Mouse (Mus musculus) midbrain, embryonic 11.5 days (tissue): ENCODE results near the gene AA467197. TPM values are rescaled to one million over a fixed set of nuclear protein-coding genes. Genes with fewer than 3 reads are reported as not detected.
A peak's percentile ranks its signal among the peaks of the same experiment; 100 is the strongest.

Experiments
- ATAC-seq: fragments of 200-750 bp; cut with Nextera tagmentation; 2 replicates; pipeline ENCODE4 v1.8.0; 2017; ENCODE audit warnings: moderate TSS enrichment, moderate library complexity; ENCODE audit not compliant: low FRiP score
- DNase-seq: peaks from one replicate; pipeline ENCODE4 v3.0.0; 2015; ENCODE audit warnings: low spot score; ENCODE audit errors: missing footprints
- H3K27ac ChIP-seq: fragments of 300-500 bp; sonication (generic); 2 replicates; pipeline ENCODE4 v1.5.1; 2014; ENCODE audit warnings: low read depth, low read length
- H3K27me3 ChIP-seq: fragments of 300-500 bp; sonication (generic); 2 replicates; pipeline ENCODE4 v1.6.1; 2014; ENCODE audit warnings: mild to moderate bottlenecking, low read length, moderate library complexity, mixed read lengths; ENCODE audit not compliant: control insufficient read depth, insufficient read depth
- H3K36me3 ChIP-seq: fragments of 300-500 bp; sonication (generic); 2 replicates; pipeline ENCODE4 v1.6.1; 2014; ENCODE audit warnings: mild to moderate bottlenecking, low read length, moderate library complexity, mixed read lengths; ENCODE audit not compliant: control insufficient read depth, insufficient read depth
- H3K4me1 ChIP-seq: fragments of 300-500 bp; sonication (generic); 2 replicates; pipeline ENCODE4 v1.6.1; 2014; ENCODE audit warnings: low read length; ENCODE audit not compliant: control insufficient read depth, insufficient read depth
- H3K4me2 ChIP-seq: fragments of 300-500 bp; sonication (generic); 2 replicates; pipeline ENCODE4 v1.6.1; 2014; ENCODE audit warnings: mild to moderate bottlenecking, moderate library complexity
- H3K4me3 ChIP-seq: fragments of 300-500 bp; sonication (generic); 2 replicates; pipeline ENCODE4 v1.5.1; 2014; ENCODE audit warnings: low read depth, low read length
- H3K9ac ChIP-seq: fragments of 300-500 bp; sonication (generic); 2 replicates; pipeline ENCODE4 v1.6.1; 2014; ENCODE audit warnings: low read length
- H3K9me3 ChIP-seq: fragments of 300-500 bp; sonication (generic); 2 replicates; pipeline ENCODE4 v1.6.1; 2016; ENCODE audit warnings: low read length; ENCODE audit not compliant: control insufficient read depth
- WGBS: fragments of 180-500 bp; shearing (Covaris S2); extraction: QIAGEN DNeasy Blood & Tissue Kit; methylation state at CpG from one replicate; pipeline ENCODE4 v1.1.7; 2014; 5-methylcytosine and 5-hydroxymethylcytosine counted together
- polyA plus RNA-seq: library from polyadenylated mRNA; unstranded; fragments of >200 nt; fragmentation: Nextera tagmentation; extraction: Ambion mirVana; gene quantifications from 2 replicates; pipeline ENCODE4 v1.2.1, GENCODE M21; 2014

Gene AA467197
- polyA plus RNA-seq: 0.25 and 0.44 TPM in 2 replicates

GRCm38 (mm10) chr2:122636686-122637085 is at the start of gene AA467197:
Gene AA467197, plus strand, starts transcription at chr2:122636986.
- peak; percentile 74 for DNase-seq
- Histone ChIP-seq H3K27me3 (peaks cover 7% of the 10 kb centered on the region), H3K4me1 (peaks cover 2% of the 10 kb centered on the region; the same call in 1 of the 2 replicates), H3K4me2 (peak within 1 kb of the TSS; percentile 67), H3K9ac (peak within 1 kb of the TSS; percentile 57), H3K9me3 (no peaks in the 10 kb centered on the region), H3K27ac (no peak within 1 kb of the TSS), H3K4me3 (peak within 1 kb of the TSS; percentile 40), H3K36me3 (peaks cover 6% of the 10 kb centered on the region)
- no peak for ATAC-seq
- 72% methylated on average over 3 of the region's 3 CpGs for WGBS

- no peak for DNase-seq
- Histone ChIP-seq H3K4me2 (no peak overlapping the region), H3K9ac (no peak overlapping the region), H3K36me3 (no peaks in the 10 kb centered on the region), H3K4me3 (no peak overlapping the region), H3K27ac (no peak overlapping the region), H3K9me3 (no peaks in the 10 kb centered on the region), H3K4me1 (no peaks in the 10 kb centered on the region), H3K27me3 (no peaks in the 10 kb centered on the region)
- ATAC-seq: no peak
- WGBS: 85% methylated on average over 8 of the region's 8 CpGs
These were observed 48.8 kb upstream of the AA467197 start for GRCm38 (mm10) chr2:122587861-122588519.

GRCm38 (mm10) chr2:122590351-122590750 is 46.4 kb upstream of the AA467197 start:
- Histone ChIP-seq H3K9ac (no peak overlapping the region), H3K27ac (no peak overlapping the region), H3K4me2 (no peak overlapping the region), H3K27me3 (no peaks in the 10 kb centered on the region), H3K4me3 (no peak overlapping the region), H3K4me1 (no peaks in the 10 kb centered on the region), H3K36me3 (no peaks in the 10 kb centered on the region), H3K9me3 (no peaks in the 10 kb centered on the region)
- WGBS: 63% methylated on average over 1 of the region's 1 CpGs
- DNase-seq: no peak
- ATAC-seq: no peak

GRCm38 (mm10) chr2:122591213-122591612 is 45.6 kb upstream of the AA467197 start:
- Histone ChIP-seq H3K9me3 (no peaks in the 10 kb centered on the region), H3K9ac (no peak overlapping the region), H3K27ac (no peak overlapping the region), H3K4me3 (no peak overlapping the region), H3K36me3 (no peaks in the 10 kb centered on the region), H3K27me3 (no peaks in the 10 kb centered on the region), H3K4me1 (no peaks in the 10 kb centered on the region), H3K4me2 (no peak overlapping the region)
- ATAC-seq (no peak), DNase-seq (no peak)
- WGBS: 72% methylated on average over 2 of the region's 2 CpGs

- Histone ChIP-seq H3K9me3 (no peaks in the 10 kb centered on the region), H3K36me3 (no peaks in the 10 kb centered on the region), H3K9ac (no peak overlapping the region), H3K4me1 (no peaks in the 10 kb centered on the region), H3K4me2 (no peak overlapping the region), H3K4me3 (no peak overlapping the region), H3K27me3 (no peaks in the 10 kb centered on the region), H3K27ac (no peak overlapping the region)
- ATAC-seq: no peak
- DNase-seq: no peak
- 90% methylated on average over 16 of the region's 16 CpGs for WGBS
These were observed 41.3 kb upstream of the AA467197 start for GRCm38 (mm10) chr2:122595461-122595860.

- no peaks in the 10 kb centered on the region for H3K36me3 ChIP-seq
- WGBS: 83% methylated on average over 2 of the region's 2 CpGs
- H3K4me3 ChIP-seq: no peak overlapping the region
- no peaks in the 10 kb centered on the region for H3K4me1 ChIP-seq
- H3K27me3 ChIP-seq: no peaks in the 10 kb centered on the region
- no peak overlapping the region for H3K27ac ChIP-seq
- no peaks in the 10 kb centered on the region for H3K9me3 ChIP-seq
- no peak overlapping the region for H3K9ac ChIP-seq
- ATAC-seq: no peak
- no peak for DNase-seq
- no peak overlapping the region for H3K4me2 ChIP-seq
These were observed 37.0 kb upstream of the AA467197 start for GRCm38 (mm10) chr2:122599736-122600135.

GRCm38 (mm10) chr2:122601354-122601753 is 35.4 kb upstream of the AA467197 start:
- Histone ChIP-seq H3K27ac (no peak overlapping the region), H3K4me1 (no peaks in the 10 kb centered on the region), H3K9ac (no peak overlapping the region), H3K4me2 (no peak overlapping the region), H3K9me3 (no peaks in the 10 kb centered on the region), H3K4me3 (no peak overlapping the region), H3K27me3 (no peaks in the 10 kb centered on the region), H3K36me3 (no peaks in the 10 kb centered on the region)
- DNase-seq (no peak), ATAC-seq (no peak)
- WGBS: 85% methylated on average over 2 of the region's 2 CpGs

- H3K4me2 ChIP-seq: no peak overlapping the region
- no peaks in the 10 kb centered on the region for H3K36me3 ChIP-seq
- ATAC-seq (no peak), DNase-seq (no peak)
- H3K9me3 ChIP-seq: no peaks in the 10 kb centered on the region
- no peaks in the 10 kb centered on the region for H3K4me1 ChIP-seq
- H3K4me3 ChIP-seq: no peak overlapping the region
- WGBS: 80% methylated on average over 5 of the region's 5 CpGs
- H3K9ac ChIP-seq: no peak overlapping the region
- no peaks in the 10 kb centered on the region; the same call in 1 of the 2 replicates for H3K27me3 ChIP-seq
- H3K27ac ChIP-seq: no peak overlapping the region
These were observed 31.0 kb upstream of the AA467197 start for GRCm38 (mm10) chr2:122605829-122606228.

GRCm38 (mm10) chr2:122608820-122609219 is 28.0 kb upstream of the AA467197 start:
- no peaks in the 10 kb centered on the region for H3K4me1 ChIP-seq
- no peak overlapping the region for H3K4me3 ChIP-seq
- H3K36me3 ChIP-seq: no peaks in the 10 kb centered on the region
- no peak overlapping the region for H3K4me2 ChIP-seq
- H3K27ac ChIP-seq: no peak overlapping the region
- ATAC-seq (no peak), DNase-seq (no peak)
- no peak overlapping the region for H3K9ac ChIP-seq
- H3K27me3 ChIP-seq: no peaks in the 10 kb centered on the region; the same call in 1 of the 2 replicates
- H3K9me3 ChIP-seq: no peaks in the 10 kb centered on the region
- WGBS: 77% methylated on average over 9 of the region's 9 CpGs
